ENCODE assay signal across 8 mouse cellular contexts in the genomic region with DNA sequence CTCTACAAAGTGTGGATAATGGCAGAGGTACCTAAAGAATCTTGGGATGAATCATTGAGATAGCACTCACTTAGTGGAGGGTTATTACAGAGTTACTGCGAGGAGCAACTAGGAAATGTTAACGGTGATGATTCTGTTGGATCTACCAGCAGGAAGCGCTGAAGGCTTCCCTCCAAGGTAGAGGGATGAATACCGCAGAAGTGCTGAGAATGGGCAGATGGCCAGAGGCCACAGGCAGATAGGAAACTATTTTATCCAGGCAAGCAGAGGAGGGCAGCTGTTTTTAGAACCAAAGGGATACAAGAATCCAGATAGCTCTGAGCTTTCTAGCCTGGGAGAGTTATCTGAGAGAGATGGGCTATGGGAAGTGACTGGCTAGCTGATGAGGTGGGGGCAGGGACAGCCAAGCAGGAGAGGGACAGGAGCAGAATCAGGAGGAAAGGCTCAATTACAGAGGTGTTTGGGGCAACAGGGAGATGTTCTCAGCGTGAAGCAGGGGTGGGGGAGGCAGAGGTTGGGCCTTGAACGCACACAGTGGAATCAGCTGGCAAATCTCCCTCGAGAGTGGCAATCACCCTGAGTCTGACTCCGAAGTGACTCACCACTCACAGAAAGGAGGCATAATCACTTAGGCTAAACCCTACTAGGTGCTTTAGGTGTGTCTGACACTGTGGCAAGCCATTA. TPM values are rescaled to one million over a fixed set of nuclear protein-coding genes. Genes with fewer than 3 reads are reported as not detected.
DNase-seq lines count a peak whose midpoint lies in the region; ATAC-seq and TF ChIP-seq lines count a peak whose summit lies in the region.
"Had no signal": no experiment of that assay in that cellular context is flagged by ENCODE, and none has a peak within 500 bp of the region (broad histone marks: within the 10 kb centered on the region; RNA-seq: fewer than 3 reads in every experiment).

No protein-coding gene starts in this region.

- H3K9ac ChIP-seq in lung, postnatal 0 days (replicated peaks; ENCODE audit: low read depth) = no peak overlapping the region
- peak overlapping the region; percentile 89; the same call in 1 of the 2 replicates for H3K9ac ChIP-seq in embryonic facial prominence, embryonic 12.5 days
- H3K9ac ChIP-seq in neural tube, embryonic 13.5 days = peak overlapping the region; percentile 23
- H3K9ac ChIP-seq: liver, embryonic 14.5 days had no signal

- no peaks in the 10 kb centered on the region for H3K36me3 ChIP-seq in lung, postnatal 0 days (ENCODE audit: insufficient read depth, low read length)
- H3K36me3 ChIP-seq in embryonic facial prominence, embryonic 12.5 days = no peaks in the 10 kb centered on the region
- H3K36me3 ChIP-seq in neural tube, embryonic 13.5 days = no peaks in the 10 kb centered on the region

- no peaks in the 10 kb centered on the region for H3K27me3 ChIP-seq in lung, postnatal 0 days (replicated peaks; ENCODE audit: insufficient read depth, low read length)
- H3K27me3 ChIP-seq in embryonic facial prominence, embryonic 12.5 days = no peaks in the 10 kb centered on the region
- no peaks in the 10 kb centered on the region for H3K27me3 ChIP-seq in neural tube, embryonic 13.5 days

- no peak for TF ChIP-seq EP300 in lung, postnatal 0 days (IDR thresholded peaks at IDR 0.05)

- H3K9me3 ChIP-seq in lung, postnatal 0 days (ENCODE audit: low read length) = no peaks in the 10 kb centered on the region
- no peaks in the 10 kb centered on the region for H3K9me3 ChIP-seq in embryonic facial prominence, embryonic 12.5 days
- no peaks in the 10 kb centered on the region for H3K9me3 ChIP-seq in neural tube, embryonic 13.5 days

- TF ChIP-seq POLR2A in lung, adult 2 months (IDR thresholded peaks at IDR 0.05; ENCODE audit: borderline replicate concordance, extremely low read depth, low read depth, low read length) = no peak

- no peak overlapping the region for H3K4me3 ChIP-seq in lung, postnatal 0 days (ENCODE audit: low read depth, low read length)
- no peak overlapping the region for H3K4me3 ChIP-seq in lung, adult 2 months (replicated peaks; ENCODE audit: extremely low read depth, low read depth, low read length)
- H3K4me3 ChIP-seq in embryonic facial prominence, embryonic 12.5 days = no peak overlapping the region
- no peak overlapping the region for H3K4me3 ChIP-seq in neural tube, embryonic 13.5 days

- no peak overlapping the region; the same call in 1 of the 2 replicates for H3K27ac ChIP-seq in lung, postnatal 0 days (ENCODE audit: low read length)
- H3K27ac ChIP-seq in embryonic facial prominence, embryonic 12.5 days = peak overlapping the region; percentile 100
- H3K27ac ChIP-seq in neural tube, embryonic 13.5 days (replicated peaks) = peak overlapping the region; percentile 99
- H3K27ac ChIP-seq: liver, embryonic 14.5 days had no signal

- H3K4me1 ChIP-seq in lung, postnatal 0 days (ENCODE audit: insufficient read depth, low read depth, low read length) = peaks cover 32% of the 10 kb centered on the region
- peaks cover 22% of the 10 kb centered on the region for H3K4me1 ChIP-seq in lung, adult 2 months (ENCODE audit: control insufficient read depth, insufficient read depth, low read length)
- H3K4me1 ChIP-seq in embryonic facial prominence, embryonic 12.5 days = peaks cover 47% of the 10 kb centered on the region
- H3K4me1 ChIP-seq in neural tube, embryonic 13.5 days (replicated peaks) = peaks cover 89% of the 10 kb centered on the region

- H3K4me2 ChIP-seq in lung, postnatal 0 days (replicated peaks; ENCODE audit: low read depth, low read length) = no peak overlapping the region
- H3K4me2 ChIP-seq in embryonic facial prominence, embryonic 12.5 days (replicated peaks) = no peak overlapping the region
- H3K4me2 ChIP-seq in neural tube, embryonic 13.5 days = peak overlapping the region; percentile 78

- ATAC-seq in lung, postnatal 0 days = no peak
- ATAC-seq in embryonic facial prominence, embryonic 12.5 days (ENCODE audit: insufficient number of reproducible peaks, insufficient read depth, low FRiP score, low TSS enrichment) = no peak
- no peak for ATAC-seq in neural tube, embryonic 13.5 days (ENCODE audit: low read depth)

- no peak; the same call in 1 of the 2 replicates for TF ChIP-seq CTCF in lung, postnatal 0 days (IDR thresholded peaks at IDR 0.05)
- TF ChIP-seq CTCF in lung, adult 2 months (IDR thresholded peaks at IDR 0.05; ENCODE audit: insufficient read depth, low read length) = no peak

- 30% methylated on average over 8 of the region's 8 CpGs for WGBS in lung, postnatal 0 days
- 45% methylated on average over 8 of the region's 8 CpGs for WGBS in lung, adult 2 months
- 30% methylated on average over 8 of the region's 8 CpGs for WGBS in embryonic facial prominence, embryonic 12.5 days
- WGBS in neural tube, embryonic 13.5 days = 29% methylated on average over 8 of the region's 8 CpGs

- DNase-seq in lung, postnatal 0 days (ENCODE audit: low spot score) = peak; percentile 41
- DNase-seq in lung, adult 2 months = no peak
- peak; percentile 46 for DNase-seq in heart, postnatal 4 days
- DNase-seq in thymus, postnatal 36 days = no peak
- no peak for DNase-seq in urinary bladder, postnatal 4 days (ENCODE audit: low spot score in 2 of 2)

RNA-seq across cellular contexts. Expression of gene Tex44, which starts 13.5 kb away (rescaled TPM):
- polyA plus RNA-seq in lung, postnatal 0 days (2015; fragmentation: Nextera tagmentation; extraction: Ambion mirVana) = not detected in 2 replicates
- 0.11 and 0.12 TPM in 2 replicates for polyA plus RNA-seq in lung, adult 2 months (2012; rRNA removed)
- not detected in 2 replicates for polyA plus RNA-seq in embryonic facial prominence, embryonic 12.5 days (2016; fragmentation: Nextera tagmentation; extraction: Ambion mirVana)
- total RNA-seq in heart, postnatal 4 days (2021) = not detected
- polyA plus RNA-seq in neural tube, embryonic 13.5 days (2015; fragmentation: Nextera tagmentation; extraction: Ambion mirVana) = not detected in 2 replicates
- polyA plus RNA-seq: liver, embryonic 14.5 days had no signal

RNA-seq across cellular contexts. Expression of gene Nmur1, which starts 13.6 kb away (rescaled TPM):
- 1.3 and 2.1 TPM in 2 replicates for polyA plus RNA-seq in lung, postnatal 0 days (2015; fragmentation: Nextera tagmentation; extraction: Ambion mirVana)
- polyA plus RNA-seq in lung, adult 2 months (2012; rRNA removed) = 2.9 TPM in 2 replicates
- polyA plus RNA-seq in embryonic facial prominence, embryonic 12.5 days (2016; fragmentation: Nextera tagmentation; extraction: Ambion mirVana) = not detected in 2 replicates
- total RNA-seq in heart, postnatal 4 days (2021) = not detected
- 0.49 TPM in 1 of 2 replicates, not detected in the other for polyA plus RNA-seq in neural tube, embryonic 13.5 days (2015; fragmentation: Nextera tagmentation; extraction: Ambion mirVana)
- polyA plus RNA-seq: liver, embryonic 14.5 days had no signal

Comparison
In these comparisons a context has a peak if more than half of its experiments do, and no peak if none do; other contexts are left out.
1. DNase-seq: peak in lung, postnatal 0 days (single experiment) and heart, postnatal 4 days (single experiment); none in lung, adult 2 months (single experiment), thymus, postnatal 36 days (0 of 2) and urinary bladder, postnatal 4 days (0 of 2).